Mouse (Mus musculus): ENCODE measurements around the gene Pkm.

Gene Pkm

GRCm38 (mm10) chr9:59666016-59666415 lies 9.8 kb downstream of the Pkm start:
- DNase-seq (ENCODE audit: low spot score in 2 of 2) = no peak

GRCm38 (mm10) chr9:59666813-59667212 lies 10.6 kb downstream of the Pkm start:
- DNase-seq (ENCODE audit: low spot score in 2 of 2) = no peak

- no peak for DNase-seq (ENCODE audit: low spot score in 2 of 2)
Observed at GRCm38 (mm10) chr9:59667250-59667649, 11.1 kb downstream of the Pkm start.

GRCm38 (mm10) chr9:59667904-59668303 lies 11.7 kb downstream of the Pkm start:
- DNase-seq (ENCODE audit: low spot score in 2 of 2) = no peak

- DNase-seq (ENCODE audit: low spot score in 2 of 2) = no peak
Observed at GRCm38 (mm10) chr9:59668473-59668872, 12.3 kb downstream of the Pkm start.

- no peak for DNase-seq (ENCODE audit: low spot score in 2 of 2)
Observed at GRCm38 (mm10) chr9:59669172-59669571, 13.0 kb downstream of the Pkm start.

GRCm38 (mm10) chr9:59672195-59672894 lies 16.2 kb downstream of the Pkm start:
- DNase-seq (ENCODE audit: low spot score in 2 of 2) = peak in 1 of 2 experiments; percentile 62

GRCm38 (mm10) chr9:59673427-59673826 lies 17.3 kb downstream of the Pkm start:
- no peak for DNase-seq (ENCODE audit: low spot score in 2 of 2)

- peak in 1 of 2 experiments; percentile 57 for DNase-seq (ENCODE audit: low spot score in 2 of 2)
Observed at GRCm38 (mm10) chr9:59675598-59675997, 19.4 kb downstream of the Pkm start.

- no peak for DNase-seq (ENCODE audit: low spot score in 2 of 2)
Observed at GRCm38 (mm10) chr9:59678313-59678712, 22.1 kb downstream of the Pkm start.

GRCm38 (mm10) chr9:59679678-59680533 lies 23.7 kb downstream of the Pkm start, which contains the start of gene Gramd2:
TSS of gene Gramd2 (plus strand) at chr9:59680144.
- DNase-seq (ENCODE audit: low spot score in 2 of 2) = peak; percentile 69 to 73

GRCm38 (mm10) chr9:59680534-59680875 lies 24.3 kb downstream of the Pkm start:
- no peak for DNase-seq (ENCODE audit: low spot score in 2 of 2)

GRCm38 (mm10) chr9:59684020-59684419 lies 27.9 kb downstream of the Pkm start:
- no peak for DNase-seq (ENCODE audit: low spot score in 2 of 2)

GRCm38 (mm10) chr9:59687416-59688046 lies 31.4 kb downstream of the Pkm start:
- peak; percentile 67 to 73 for DNase-seq (ENCODE audit: low spot score in 2 of 2)

GRCm38 (mm10) chr9:59691635-59692094 lies 35.5 kb downstream of the Pkm start:
- peak; percentile 87 for DNase-seq (ENCODE audit: low spot score in 2 of 2)

- peak in 1 of 2 experiments; percentile 63 for DNase-seq (ENCODE audit: low spot score in 2 of 2)
Observed at GRCm38 (mm10) chr9:59692145-59692544, 36.0 kb downstream of the Pkm start.

GRCm38 (mm10) chr9:59694571-59695450 lies 38.6 kb downstream of the Pkm start:
- no peak for DNase-seq (ENCODE audit: low spot score in 2 of 2)

- no peak for DNase-seq (ENCODE audit: low spot score in 2 of 2)
Observed at GRCm38 (mm10) chr9:59695451-59695813, 39.3 kb downstream of the Pkm start.

- DNase-seq (ENCODE audit: low spot score in 2 of 2) = no peak
Observed at GRCm38 (mm10) chr9:59696381-59696780, 40.2 kb downstream of the Pkm start.

GRCm38 (mm10) chr9:59701094-59701493 lies 44.9 kb downstream of the Pkm start:
- DNase-seq (ENCODE audit: low spot score in 2 of 2) = no peak

- no peak for DNase-seq (ENCODE audit: low spot score in 2 of 2)
Observed at GRCm38 (mm10) chr9:59703099-59703498, 46.9 kb downstream of the Pkm start.
